Mouse (Mus musculus): ENCODE measurements around the gene Abcc3. TPM values are rescaled to one million over a fixed set of nuclear protein-coding genes. Genes with fewer than 3 reads are reported as not detected.
A peak's percentile ranks its signal among the peaks of the same experiment; 100 is the strongest.

Abcc3 gene
- polyA plus RNA-seq, 1 experiment: not detected

GRCm38 (mm10) chr11:94320969-94321930, 71.5 kb downstream of the Abcc3 start:
- peaks cover 53% of the 10 kb centered on the region for H3K79me2 ChIP-seq (ENCODE audit: control insufficient read depth, insufficient read depth)
- TF ChIP-seq MYOG (IDR thresholded peaks at IDR 0.05; ENCODE audit: control insufficient read depth in 1 of 3, insufficient read depth in 1 of 3, insufficient read length in 2 of 3, low read depth in 2 of 3) (no peak), MYOD1 (IDR thresholded peaks at IDR 0.05; ENCODE audit: control insufficient read depth in 1 of 3, insufficient read length in 2 of 3, low read depth in 2 of 3) (peak in 1 of 3 experiments; percentile 7), MAX (IDR thresholded peaks at IDR 0.05; ENCODE audit: low read depth) (no peak), USF1 (IDR thresholded peaks at IDR 0.05; ENCODE audit: low read depth) (no peak), POLR2A (IDR thresholded peaks at IDR 0.05; ENCODE audit: insufficient read length, low read depth) (peak; percentile 11), POLR2AphosphoS2 (IDR thresholded peaks at IDR 0.05; ENCODE audit: insufficient read length, low read depth) (no peak), TCF12 (IDR thresholded peaks at IDR 0.05; ENCODE audit: insufficient read depth, poor library complexity, severe bottlenecking) (no peak), SRF (IDR thresholded peaks at IDR 0.05; ENCODE audit: control insufficient read depth, insufficient read length, low read depth) (no peak), REST (IDR thresholded peaks at IDR 0.05; ENCODE audit: insufficient read depth, insufficient read length) (no peak), CEBPB (IDR thresholded peaks at IDR 0.05; ENCODE audit: insufficient read depth, poor library complexity, severe bottlenecking) (no peak), TCF3 (IDR thresholded peaks at IDR 0.05; ENCODE audit: insufficient read length, low read depth) (no peak), E2F4 (IDR thresholded peaks at IDR 0.05; ENCODE audit: insufficient read depth) (no peak)
- H3K4me3 ChIP-seq: peak overlapping the region; percentile 81
- peak overlapping the region; percentile 91 for H3K4me2 ChIP-seq (ENCODE audit: low read depth)
- no peaks in the 10 kb centered on the region for H3K27me3 ChIP-seq (ENCODE audit: control insufficient read depth, insufficient read depth, insufficient read length)
- no peaks in the 10 kb centered on the region for H3K36me3 ChIP-seq (ENCODE audit: control insufficient read depth, insufficient read depth)
- H3ac ChIP-seq (ENCODE audit: control insufficient read depth, insufficient read length): peak overlapping the region; percentile 73

GRCm38 (mm10) chr11:94318056-94318455, 74.7 kb downstream of the Abcc3 start:
- Histone ChIP-seq H3K4me2 (ENCODE audit: low read depth) (no peak overlapping the region), H3K79me2 (ENCODE audit: control insufficient read depth, insufficient read depth) (peaks cover 85% of the 10 kb centered on the region), H3K27me3 (ENCODE audit: control insufficient read depth, insufficient read depth, insufficient read length) (no peaks in the 10 kb centered on the region), H3K36me3 (ENCODE audit: control insufficient read depth, insufficient read depth) (no peaks in the 10 kb centered on the region), H3K4me3 (no peak overlapping the region), H3ac (ENCODE audit: control insufficient read depth, insufficient read length) (no peak overlapping the region)
- TF ChIP-seq SRF (IDR thresholded peaks at IDR 0.05; ENCODE audit: control insufficient read depth, insufficient read length, low read depth): no peak
- no peak for TF ChIP-seq REST (IDR thresholded peaks at IDR 0.05; ENCODE audit: insufficient read depth, insufficient read length)

GRCm38 (mm10) chr11:94317515-94317914, 75.3 kb downstream of the Abcc3 start:
- Histone ChIP-seq H3K36me3 (ENCODE audit: control insufficient read depth, insufficient read depth) (no peaks in the 10 kb centered on the region), H3K79me2 (ENCODE audit: control insufficient read depth, insufficient read depth) (peaks cover 91% of the 10 kb centered on the region), H3K4me2 (ENCODE audit: low read depth) (peak overlapping the region; percentile 14), H3ac (ENCODE audit: control insufficient read depth, insufficient read length) (no peak overlapping the region), H3K4me3 (no peak overlapping the region), H3K27me3 (ENCODE audit: control insufficient read depth, insufficient read depth, insufficient read length) (no peaks in the 10 kb centered on the region)
- TF ChIP-seq MYOD1 (IDR thresholded peaks at IDR 0.05; ENCODE audit: control insufficient read depth in 1 of 3, insufficient read length in 2 of 3, low read depth in 2 of 3) (no peak), USF1 (IDR thresholded peaks at IDR 0.05; ENCODE audit: low read depth) (no peak), REST (IDR thresholded peaks at IDR 0.05; ENCODE audit: insufficient read depth, insufficient read length) (no peak), E2F4 (IDR thresholded peaks at IDR 0.05; ENCODE audit: insufficient read depth) (no peak), MYOG (IDR thresholded peaks at IDR 0.05; ENCODE audit: control insufficient read depth in 1 of 3, insufficient read depth in 1 of 3, insufficient read length in 2 of 3, low read depth in 2 of 3) (no peak), CEBPB (IDR thresholded peaks at IDR 0.05; ENCODE audit: insufficient read depth, poor library complexity, severe bottlenecking) (no peak), POLR2AphosphoS2 (IDR thresholded peaks at IDR 0.05; ENCODE audit: insufficient read length, low read depth) (no peak), TCF3 (IDR thresholded peaks at IDR 0.05; ENCODE audit: insufficient read length, low read depth) (no peak), SRF (IDR thresholded peaks at IDR 0.05; ENCODE audit: control insufficient read depth, insufficient read length, low read depth) (no peak), TCF12 (IDR thresholded peaks at IDR 0.05; ENCODE audit: insufficient read depth, poor library complexity, severe bottlenecking) (no peak), POLR2A (IDR thresholded peaks at IDR 0.05; ENCODE audit: insufficient read length, low read depth) (no peak), MAX (IDR thresholded peaks at IDR 0.05; ENCODE audit: low read depth) (no peak)

- Histone ChIP-seq H3K4me3 (no peak overlapping the region), H3K36me3 (ENCODE audit: control insufficient read depth, insufficient read depth) (no peaks in the 10 kb centered on the region), H3K79me2 (ENCODE audit: control insufficient read depth, insufficient read depth) (peaks cover 96% of the 10 kb centered on the region), H3K27me3 (ENCODE audit: control insufficient read depth, insufficient read depth, insufficient read length) (no peaks in the 10 kb centered on the region), H3K4me2 (ENCODE audit: low read depth) (peak overlapping the region; percentile 73), H3ac (ENCODE audit: control insufficient read depth, insufficient read length) (no peak overlapping the region)
- no peak for TF ChIP-seq TCF12 (IDR thresholded peaks at IDR 0.05; ENCODE audit: insufficient read depth, poor library complexity, severe bottlenecking)
- no peak for TF ChIP-seq USF1 (IDR thresholded peaks at IDR 0.05; ENCODE audit: low read depth)
- no peak for TF ChIP-seq MYOG (IDR thresholded peaks at IDR 0.05; ENCODE audit: control insufficient read depth in 1 of 3, insufficient read depth in 1 of 3, insufficient read length in 2 of 3, low read depth in 2 of 3)
- TF ChIP-seq MAX (IDR thresholded peaks at IDR 0.05; ENCODE audit: low read depth): no peak
- TF ChIP-seq POLR2AphosphoS2 (IDR thresholded peaks at IDR 0.05; ENCODE audit: insufficient read length, low read depth): no peak
- no peak for TF ChIP-seq SRF (IDR thresholded peaks at IDR 0.05; ENCODE audit: control insufficient read depth, insufficient read length, low read depth)
- no peak for TF ChIP-seq POLR2A (IDR thresholded peaks at IDR 0.05; ENCODE audit: insufficient read length, low read depth)
- no peak for TF ChIP-seq E2F4 (IDR thresholded peaks at IDR 0.05; ENCODE audit: insufficient read depth)
- no peak for TF ChIP-seq REST (IDR thresholded peaks at IDR 0.05; ENCODE audit: insufficient read depth, insufficient read length)
- TF ChIP-seq TCF3 (IDR thresholded peaks at IDR 0.05; ENCODE audit: insufficient read length, low read depth): no peak
- no peak for TF ChIP-seq CEBPB (IDR thresholded peaks at IDR 0.05; ENCODE audit: insufficient read depth, poor library complexity, severe bottlenecking)
- no peak for TF ChIP-seq MYOD1 (IDR thresholded peaks at IDR 0.05; ENCODE audit: control insufficient read depth in 1 of 3, insufficient read length in 2 of 3, low read depth in 2 of 3)
These were observed 75.8 kb downstream of the Abcc3 start for GRCm38 (mm10) chr11:94317014-94317413.
